Mouse (Mus musculus): ENCODE results near the gene Dytn.

DNA sequence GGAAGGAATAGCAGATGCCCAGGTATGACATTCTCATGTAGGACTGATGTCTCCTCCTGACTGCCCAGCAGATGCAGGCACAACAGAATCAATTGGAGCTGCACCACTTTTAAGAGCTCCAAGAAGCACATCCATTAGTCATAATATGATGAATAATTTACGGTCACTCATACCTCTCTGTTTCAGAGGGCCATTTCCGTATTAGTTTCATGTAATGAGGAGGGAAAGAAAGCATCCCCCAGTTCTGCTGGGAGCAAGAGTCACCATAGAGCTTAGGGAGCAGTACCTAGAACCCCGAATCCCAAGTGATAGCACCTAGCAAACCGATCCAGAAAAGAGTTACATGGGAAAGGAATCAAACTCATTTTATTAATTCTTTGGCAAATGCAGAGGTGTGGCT lies at the start of gene Dytn:
- no peak for TF ChIP-seq CTCF (IDR thresholded peaks at IDR 0.05; ENCODE audit: borderline replicate concordance, insufficient read depth, low read depth, low read length)
- TF ChIP-seq POLR2A (IDR thresholded peaks at IDR 0.05; ENCODE audit: borderline replicate concordance, insufficient read depth, low read length), result no peak
